Mouse (Mus musculus): ENCODE data around the gene Unc13c.

DNA sequence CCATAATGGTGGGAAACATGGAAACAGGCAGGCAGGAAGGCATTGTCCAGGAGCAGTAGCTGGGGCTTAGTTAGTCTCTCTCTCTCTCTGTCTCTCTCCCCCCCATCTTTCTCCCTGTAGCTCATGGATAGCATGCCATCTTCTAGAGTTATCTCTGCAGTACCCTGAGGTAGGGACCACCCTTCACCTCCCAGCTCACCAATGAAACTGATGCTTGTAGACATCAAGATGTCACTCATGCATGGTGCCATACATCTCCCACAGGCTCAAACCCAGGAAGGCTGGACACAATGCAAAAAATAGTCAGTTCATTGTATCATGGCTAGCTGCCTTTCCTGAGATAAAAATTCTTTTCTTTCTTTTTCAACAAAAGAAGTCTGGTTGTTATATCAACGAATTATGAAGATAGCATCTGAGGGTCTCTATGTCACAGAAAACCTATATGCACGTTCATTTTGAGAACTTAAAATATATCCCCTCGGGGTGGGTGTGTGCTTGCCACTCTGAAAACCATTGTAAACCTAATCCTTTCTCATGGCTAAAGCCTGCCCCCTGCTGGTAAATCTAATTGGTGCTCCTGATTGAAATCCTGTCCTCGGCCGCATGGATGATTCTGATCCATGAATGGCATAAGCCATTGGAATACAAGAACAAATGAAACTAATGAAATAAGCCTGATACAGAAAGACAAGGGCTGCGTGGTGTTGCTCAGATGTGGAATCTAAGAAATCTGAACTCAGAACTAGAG is 14.0 kb upstream of the Unc13c start:
- TF ChIP-seq CTCF (IDR thresholded peaks at IDR 0.05; ENCODE audit: extremely low read depth, insufficient read depth, insufficient read length, insufficient replicate concordance) (no peak), POLR2A (IDR thresholded peaks at IDR 0.05; ENCODE audit: low read depth, low read length) (no peak)

All from spleen, adult 2 months (tissue).